Mouse (Mus musculus): Measurements from ENCODE around the gene Pir. TPM values are rescaled to one million over a fixed set of nuclear protein-coding genes. Genes with fewer than 3 reads are reported as not detected.

Pir gene
- total and polyA plus RNA-seq, 2 experiments from 2014 or later: 4.5 TPM; not detected in 1

DNA sequence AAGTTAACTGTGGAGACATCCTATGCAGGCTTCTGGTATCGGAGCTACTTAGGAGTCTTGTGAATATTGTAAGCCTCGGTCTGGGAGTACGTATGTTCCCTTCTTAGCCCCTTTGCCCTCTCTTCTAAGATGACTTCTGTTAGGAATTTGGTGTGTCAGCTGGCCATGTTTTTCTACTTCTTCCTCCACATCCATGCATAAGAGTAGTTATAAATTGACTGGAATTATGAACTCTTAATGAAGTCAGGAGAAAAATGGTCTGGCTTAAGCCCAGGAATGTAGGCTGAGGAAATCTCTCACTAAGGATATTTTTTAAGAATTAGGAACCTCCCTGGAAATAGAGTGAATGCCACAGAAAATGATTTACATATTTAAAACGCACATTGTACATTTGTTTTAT, 69.4 kb downstream of the Pir start:
- no peaks in the 10 kb centered on the region for H3K27me3 ChIP-seq (ENCODE audit: control insufficient read depth, insufficient read depth, low read length)
- DNase-seq (ENCODE audit: low spot score) (no peak), ATAC-seq (ENCODE audit: insufficient read depth, low read depth) (no peak)
- H3K36me3 ChIP-seq (replicated peaks; ENCODE audit: control insufficient read depth, insufficient read depth, low read length): no peaks in the 10 kb centered on the region
- H3K4me1 ChIP-seq (ENCODE audit: control insufficient read depth, insufficient read depth): no peaks in the 10 kb centered on the region
- TF ChIP-seq EP300 (IDR thresholded peaks at IDR 0.05; ENCODE audit: low read depth) (no peak), CTCF (IDR thresholded peaks at IDR 0.05; ENCODE audit: low read depth) (no peak)
- 77% methylated on average over 4 of the region's 4 CpGs for WGBS
- no peak overlapping the region for H3K27ac ChIP-seq (ENCODE audit: low read depth)
- no peak overlapping the region for H3K4me3 ChIP-seq (ENCODE audit: low read depth, low read length)
- no peak overlapping the region for H3K9ac ChIP-seq (replicated peaks; ENCODE audit: low read depth, low read length)
- H3K4me2 ChIP-seq (ENCODE audit: low read depth, low read length): no peak overlapping the region
- no peaks in the 10 kb centered on the region for H3K9me3 ChIP-seq (replicated peaks; ENCODE audit: control insufficient read depth, low read length)

DNA sequence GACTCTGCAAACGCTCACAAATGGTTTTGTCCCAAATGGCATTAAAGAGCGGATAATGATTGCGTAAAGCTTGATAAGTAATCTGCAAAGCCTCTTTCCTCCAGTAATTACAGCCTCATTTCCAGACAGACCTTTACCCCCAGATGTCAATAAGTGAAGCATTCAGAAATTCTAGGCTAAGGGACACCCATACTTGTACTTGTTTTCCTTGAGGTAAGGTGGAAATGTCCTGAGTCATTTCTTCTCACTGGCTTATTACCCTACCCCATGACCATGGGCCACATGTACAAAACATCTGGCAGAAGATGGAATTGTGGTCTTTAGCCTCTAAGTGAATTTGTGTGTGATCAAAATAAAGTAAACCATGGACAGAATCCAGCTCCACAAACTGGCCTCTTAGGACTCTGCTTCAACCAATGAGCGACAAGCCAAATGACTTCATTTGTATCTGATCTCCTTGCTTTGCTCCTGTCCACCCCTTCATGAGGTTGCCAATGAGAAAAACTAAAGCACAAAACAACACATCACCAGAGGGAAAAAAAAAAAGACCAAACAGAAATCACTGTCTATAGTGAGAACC, 76.3 kb downstream of the Pir start:
- Histone ChIP-seq H3K4me2 (ENCODE audit: low read depth, low read length) (no peak overlapping the region), H3K9ac (replicated peaks; ENCODE audit: low read depth, low read length) (no peak overlapping the region), H3K4me3 (ENCODE audit: low read depth, low read length) (no peak overlapping the region), H3K9me3 (replicated peaks; ENCODE audit: control insufficient read depth, low read length) (no peaks in the 10 kb centered on the region), H3K36me3 (replicated peaks; ENCODE audit: control insufficient read depth, insufficient read depth, low read length) (no peaks in the 10 kb centered on the region), H3K4me1 (ENCODE audit: control insufficient read depth, insufficient read depth) (no peaks in the 10 kb centered on the region), H3K27ac (ENCODE audit: low read depth) (no peak overlapping the region), H3K27me3 (ENCODE audit: control insufficient read depth, insufficient read depth, low read length) (no peaks in the 10 kb centered on the region)
- DNase-seq (ENCODE audit: low spot score) (no peak), ATAC-seq (ENCODE audit: insufficient read depth, low read depth) (no peak)
- WGBS: 74% methylated on average over 4 of the region's 4 CpGs
- TF ChIP-seq EP300 (IDR thresholded peaks at IDR 0.05; ENCODE audit: low read depth): no peak

DNA sequence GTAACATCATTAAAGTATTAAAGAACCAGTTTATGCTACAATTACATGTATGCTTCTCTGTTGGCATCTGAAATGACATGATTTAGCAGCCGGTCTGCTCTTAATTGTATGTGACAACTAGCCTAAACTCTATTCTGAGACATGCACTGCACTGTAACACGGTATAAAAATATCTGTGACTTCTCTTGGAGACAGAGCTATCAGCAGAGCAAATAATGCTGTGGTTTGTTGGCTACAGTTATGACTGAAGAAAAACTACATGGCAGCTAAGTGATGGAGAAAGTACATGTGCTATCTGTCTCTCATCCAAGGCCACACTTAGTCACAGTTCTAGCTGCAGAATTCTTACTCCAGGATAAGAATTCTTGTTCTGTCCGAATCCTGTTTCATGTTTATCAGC, 79.8 kb downstream of the Pir start:
- H3K27me3 ChIP-seq (ENCODE audit: control insufficient read depth, insufficient read depth, low read length): no peaks in the 10 kb centered on the region
- DNase-seq (ENCODE audit: low spot score) (no peak), ATAC-seq (ENCODE audit: insufficient read depth, low read depth) (no peak)
- H3K4me1 ChIP-seq (ENCODE audit: control insufficient read depth, insufficient read depth): no peaks in the 10 kb centered on the region
- H3K36me3 ChIP-seq (replicated peaks; ENCODE audit: control insufficient read depth, insufficient read depth, low read length): no peaks in the 10 kb centered on the region
- no peak for TF ChIP-seq CTCF (IDR thresholded peaks at IDR 0.05; ENCODE audit: low read depth)
- no peak for TF ChIP-seq EP300 (IDR thresholded peaks at IDR 0.05; ENCODE audit: low read depth)
- WGBS: 37% methylated on average over 3 of the region's 3 CpGs
- H3K4me2 ChIP-seq (ENCODE audit: low read depth, low read length): no peak overlapping the region
- H3K27ac ChIP-seq (ENCODE audit: low read depth): no peak overlapping the region
- H3K4me3 ChIP-seq (ENCODE audit: low read depth, low read length): no peak overlapping the region
- no peak overlapping the region for H3K9ac ChIP-seq (replicated peaks; ENCODE audit: low read depth, low read length)
- no peaks in the 10 kb centered on the region for H3K9me3 ChIP-seq (replicated peaks; ENCODE audit: control insufficient read depth, low read length)

DNA sequence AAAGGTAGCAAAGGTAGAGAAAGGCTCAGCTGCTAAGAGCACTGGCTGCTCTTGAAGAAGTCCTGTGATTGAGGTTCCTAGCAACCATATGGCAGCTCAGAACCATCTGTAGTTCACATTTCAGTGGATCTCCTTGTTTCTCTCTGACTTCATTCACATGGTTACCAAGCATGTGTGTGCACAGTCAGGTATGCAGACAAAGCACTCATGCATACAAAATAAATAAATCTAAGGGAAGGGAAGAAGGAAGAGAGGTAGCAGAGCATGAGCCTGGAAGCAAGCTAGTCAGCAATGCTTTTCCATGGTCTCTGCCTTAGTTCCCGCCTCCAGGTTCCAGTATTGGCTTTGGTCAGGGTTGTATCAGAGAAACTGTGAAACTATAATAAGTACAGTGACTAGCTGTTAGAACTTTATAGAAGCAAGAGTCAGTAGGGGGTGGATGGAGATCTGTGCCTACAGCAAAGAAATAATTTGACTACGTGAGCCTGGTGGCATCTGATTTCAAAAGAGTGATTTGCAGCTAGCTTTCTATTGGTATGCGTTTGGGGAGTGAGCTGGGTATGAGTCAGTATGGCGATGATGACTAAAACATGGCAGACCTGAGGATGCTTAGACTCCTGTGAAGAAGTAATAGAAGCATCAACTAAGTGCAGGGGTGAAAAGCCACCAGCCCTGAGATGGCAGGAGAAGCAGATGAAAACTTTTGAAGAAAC, 96.1 kb downstream of the Pir start:
- ATAC-seq (ENCODE audit: insufficient read depth, low read depth) (no peak), DNase-seq (ENCODE audit: low spot score) (no peak)
- Histone ChIP-seq H3K36me3 (replicated peaks; ENCODE audit: control insufficient read depth, insufficient read depth, low read length) (no peaks in the 10 kb centered on the region), H3K27ac (ENCODE audit: low read depth) (no peak overlapping the region), H3K4me1 (ENCODE audit: control insufficient read depth, insufficient read depth) (no peaks in the 10 kb centered on the region), H3K4me2 (ENCODE audit: low read depth, low read length) (no peak overlapping the region), H3K9me3 (replicated peaks; ENCODE audit: control insufficient read depth, low read length) (no peaks in the 10 kb centered on the region), H3K4me3 (ENCODE audit: low read depth, low read length) (no peak overlapping the region), H3K27me3 (ENCODE audit: control insufficient read depth, insufficient read depth, low read length) (no peaks in the 10 kb centered on the region), H3K9ac (replicated peaks; ENCODE audit: low read depth, low read length) (no peak overlapping the region)
- TF ChIP-seq EP300 (IDR thresholded peaks at IDR 0.05; ENCODE audit: low read depth) (no peak), CTCF (IDR thresholded peaks at IDR 0.05; ENCODE audit: low read depth) (no peak)
- WGBS: 77% methylated on average over 4 of the region's 4 CpGs

DNA sequence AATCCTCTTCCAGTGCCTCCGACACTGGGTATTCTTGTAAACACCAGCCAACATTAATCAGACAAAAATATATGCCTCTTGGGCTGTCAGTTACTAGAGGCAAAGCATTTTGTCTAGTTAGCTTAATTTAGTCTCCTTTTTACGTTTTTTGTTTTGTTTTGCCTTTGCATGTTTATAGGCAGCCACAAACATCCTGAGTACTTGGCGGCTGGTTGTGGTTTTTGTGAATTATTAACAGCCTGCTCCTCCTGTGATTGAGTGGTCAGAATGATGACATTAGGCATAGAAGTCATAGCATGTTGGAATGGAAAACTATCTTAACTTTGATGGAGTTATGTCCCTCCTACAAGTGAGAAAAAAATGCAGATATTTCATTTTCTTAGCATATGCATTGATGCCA, 101.4 kb downstream of the Pir start:
- Histone ChIP-seq H3K4me2 (ENCODE audit: low read depth, low read length) (no peak overlapping the region), H3K9ac (replicated peaks; ENCODE audit: low read depth, low read length) (no peak overlapping the region), H3K4me3 (ENCODE audit: low read depth, low read length) (no peak overlapping the region), H3K36me3 (replicated peaks; ENCODE audit: control insufficient read depth, insufficient read depth, low read length) (no peaks in the 10 kb centered on the region), H3K9me3 (replicated peaks; ENCODE audit: control insufficient read depth, low read length) (no peaks in the 10 kb centered on the region), H3K27ac (ENCODE audit: low read depth) (no peak overlapping the region), H3K4me1 (ENCODE audit: control insufficient read depth, insufficient read depth) (no peaks in the 10 kb centered on the region), H3K27me3 (ENCODE audit: control insufficient read depth, insufficient read depth, low read length) (no peaks in the 10 kb centered on the region)
- 82% methylated on average over 3 of the region's 3 CpGs for WGBS
- TF ChIP-seq EP300 (IDR thresholded peaks at IDR 0.05; ENCODE audit: low read depth) (no peak), CTCF (IDR thresholded peaks at IDR 0.05; ENCODE audit: low read depth) (no peak)
- ATAC-seq (ENCODE audit: insufficient read depth, low read depth): no peak
- no peak for DNase-seq (ENCODE audit: low spot score)

DNA sequence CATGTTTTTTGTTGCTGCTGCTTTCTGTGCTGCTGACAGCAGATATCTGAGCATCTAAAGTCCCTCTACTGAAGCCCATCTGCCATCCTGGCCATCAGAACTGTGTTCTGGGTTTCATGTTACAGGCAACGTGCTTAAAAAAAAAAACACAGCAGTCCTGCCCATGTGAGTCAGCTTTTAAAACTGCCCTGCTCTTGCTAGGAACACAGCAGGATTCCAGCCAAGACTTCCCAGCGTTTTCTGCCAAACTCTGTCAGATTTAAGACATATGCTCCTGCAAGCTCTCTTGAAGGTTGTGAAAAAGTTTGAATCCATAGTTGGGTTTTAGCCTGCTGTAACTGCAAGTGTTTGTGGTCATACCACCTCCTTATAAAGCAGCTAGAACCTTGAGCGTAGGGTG, 103.9 kb downstream of the Pir start, which contains the start of gene Vegfd:
Gene Vegfd, plus strand, starts transcription at position 298 of the 400 bp plus-strand sequence.
- no peak within 1 kb of the TSS for H3K4me2 ChIP-seq (ENCODE audit: low read depth, low read length)
- TF ChIP-seq CTCF (IDR thresholded peaks at IDR 0.05; ENCODE audit: low read depth): no peak
- TF ChIP-seq EP300 (IDR thresholded peaks at IDR 0.05; ENCODE audit: low read depth): no peak
- DNase-seq (ENCODE audit: low spot score): peak; percentile 38
- no peak within 1 kb of the TSS for H3K9ac ChIP-seq (replicated peaks; ENCODE audit: low read depth, low read length)
- H3K4me3 ChIP-seq (ENCODE audit: low read depth, low read length): no peak within 1 kb of the TSS
- H3K4me1 ChIP-seq (ENCODE audit: control insufficient read depth, insufficient read depth): no peaks in the 10 kb centered on the region
- H3K27me3 ChIP-seq (ENCODE audit: control insufficient read depth, insufficient read depth, low read length): no peaks in the 10 kb centered on the region
- H3K27ac ChIP-seq (ENCODE audit: low read depth): no peak within 1 kb of the TSS
- WGBS: 19% methylated on average over 3 of the region's 3 CpGs
- no peaks in the 10 kb centered on the region for H3K36me3 ChIP-seq (replicated peaks; ENCODE audit: control insufficient read depth, insufficient read depth, low read length)
- ATAC-seq (ENCODE audit: insufficient read depth, low read depth): no peak
- H3K9me3 ChIP-seq (replicated peaks; ENCODE audit: control insufficient read depth, low read length): no peaks in the 10 kb centered on the region
